ENCODE assay signal across 8 mouse cellular contexts in genomic region chr5:28859604-28860371, GRCm38 (mm10).
DNase-seq lines count a peak whose midpoint lies in the region; ATAC-seq lines count a peak whose summit lies in the region.

No protein-coding gene starts in this region.

- H3K27me3 ChIP-seq in embryonic facial prominence, embryonic 11.5 days (ENCODE audit: control insufficient read depth, insufficient read depth, low read length), result no peaks in the 10 kb centered on the region
- H3K27me3 ChIP-seq in midbrain, embryonic 13.5 days, result no peaks in the 10 kb centered on the region
- H3K27me3 ChIP-seq in kidney, embryonic 14.5 days (ENCODE audit: control insufficient read depth, insufficient read depth, low read length), result no peaks in the 10 kb centered on the region
- H3K27me3 ChIP-seq in liver, embryonic 12.5 days (replicated peaks), result no peaks in the 10 kb centered on the region

- no peak overlapping the region for H3K9ac ChIP-seq in embryonic facial prominence, embryonic 11.5 days (replicated peaks; ENCODE audit: low read length)
- H3K9ac ChIP-seq in midbrain, embryonic 13.5 days (replicated peaks), result no peak overlapping the region
- H3K9ac ChIP-seq in kidney, embryonic 14.5 days (ENCODE audit: low read depth, low read length), result no peak overlapping the region
- H3K9ac ChIP-seq in liver, embryonic 12.5 days, result no peak overlapping the region

- no peak overlapping the region for H3K27ac ChIP-seq in embryonic facial prominence, embryonic 11.5 days (replicated peaks; ENCODE audit: low read depth, low read length)
- H3K27ac ChIP-seq in midbrain, embryonic 13.5 days, result peak overlapping the region; percentile 67
- H3K27ac ChIP-seq in kidney, embryonic 14.5 days (ENCODE audit: low read depth, low read length), result no peak overlapping the region
- H3K27ac ChIP-seq in liver, embryonic 12.5 days, result no peak overlapping the region

- peak; percentile 11 for DNase-seq in MN1 (ENCODE audit: low spot score)
- DNase-seq in embryonic facial prominence, embryonic 11.5 days (ENCODE audit: low spot score), result peak; percentile 9
- peak; percentile 53 to 76 for DNase-seq in layer of hippocampus, adult 18-20 months (ENCODE audit: low spot score in 2 of 2)
- DNase-seq in lung, postnatal 4 days, result no peak
- DNase-seq in gastrocnemius, postnatal 10 days, result no peak

- H3K4me1 ChIP-seq in embryonic facial prominence, embryonic 11.5 days (ENCODE audit: control insufficient read depth, insufficient read depth, low read length), result no peaks in the 10 kb centered on the region
- peaks cover 15% of the 10 kb centered on the region for H3K4me1 ChIP-seq in midbrain, embryonic 13.5 days (replicated peaks)
- no peaks in the 10 kb centered on the region for H3K4me1 ChIP-seq in kidney, embryonic 14.5 days (ENCODE audit: control insufficient read depth, insufficient read depth, low read length)
- H3K4me1 ChIP-seq in liver, embryonic 12.5 days, result no peaks in the 10 kb centered on the region

- 79% methylated on average over 9 of the region's 9 CpGs for WGBS in embryonic facial prominence, embryonic 11.5 days
- 42% methylated on average over 9 of the region's 9 CpGs for WGBS in midbrain, embryonic 13.5 days
- WGBS in kidney, embryonic 14.5 days, result 82% methylated on average over 9 of the region's 9 CpGs
- 65% methylated on average over 9 of the region's 9 CpGs for WGBS in liver, embryonic 12.5 days (ENCODE audit: insufficient replicate concordance)

- no peak overlapping the region for H3K4me3 ChIP-seq in embryonic facial prominence, embryonic 11.5 days (ENCODE audit: low read depth, low read length)
- no peak overlapping the region for H3K4me3 ChIP-seq in midbrain, embryonic 13.5 days (replicated peaks)
- no peak overlapping the region for H3K4me3 ChIP-seq in kidney, embryonic 14.5 days (ENCODE audit: low read length)
- H3K4me3 ChIP-seq in liver, embryonic 12.5 days, result no peak overlapping the region

- no peak overlapping the region for H3K4me2 ChIP-seq in embryonic facial prominence, embryonic 11.5 days (ENCODE audit: low read depth, low read length)
- H3K4me2 ChIP-seq in midbrain, embryonic 13.5 days (replicated peaks), result no peak overlapping the region
- no peak overlapping the region for H3K4me2 ChIP-seq in kidney, embryonic 14.5 days (replicated peaks; ENCODE audit: low read depth, low read length)
- no peak overlapping the region for H3K4me2 ChIP-seq in liver, embryonic 12.5 days

- H3K36me3 ChIP-seq in embryonic facial prominence, embryonic 11.5 days (replicated peaks; ENCODE audit: control insufficient read depth, insufficient read depth, low read depth, low read length), result no peaks in the 10 kb centered on the region
- H3K36me3 ChIP-seq in midbrain, embryonic 13.5 days, result no peaks in the 10 kb centered on the region
- H3K36me3 ChIP-seq in kidney, embryonic 14.5 days (ENCODE audit: control insufficient read depth, insufficient read depth, low read length), result no peaks in the 10 kb centered on the region
- H3K36me3 ChIP-seq in liver, embryonic 12.5 days, result no peaks in the 10 kb centered on the region

- no peaks in the 10 kb centered on the region for H3K9me3 ChIP-seq in embryonic facial prominence, embryonic 11.5 days (replicated peaks; ENCODE audit: control insufficient read depth, low read length)
- no peaks in the 10 kb centered on the region for H3K9me3 ChIP-seq in midbrain, embryonic 13.5 days
- no peaks in the 10 kb centered on the region for H3K9me3 ChIP-seq in kidney, embryonic 14.5 days (ENCODE audit: control insufficient read depth, low read length)
- no peaks in the 10 kb centered on the region for H3K9me3 ChIP-seq in liver, embryonic 12.5 days (replicated peaks)

- 0 out of 2 replicates have a peak, but pooled peaks have one; percentile 14 for ATAC-seq in embryonic facial prominence, embryonic 11.5 days (replicated peaks; ENCODE audit: insufficient number of reproducible peaks, low FRiP score, low TSS enrichment, low read depth)
- peak; percentile 93 for ATAC-seq in midbrain, embryonic 13.5 days
- no peak for ATAC-seq in kidney, embryonic 14.5 days (ENCODE audit: low FRiP score, low TSS enrichment)
- no peak for ATAC-seq in liver, embryonic 12.5 days

Comparison
In these comparisons a context has a peak if more than half of its experiments do, and no peak if none do; other contexts are left out.
1. DNase-seq: peak in MN1 (single experiment), embryonic facial prominence, embryonic 11.5 days (single experiment) and layer of hippocampus, adult 18-20 months (2 of 2); none in lung, postnatal 4 days (0 of 2) and gastrocnemius, postnatal 10 days (single experiment).
2. ATAC-seq: peak in embryonic facial prominence, embryonic 11.5 days (single experiment) and midbrain, embryonic 13.5 days (single experiment); none in kidney, embryonic 14.5 days (single experiment) and liver, embryonic 12.5 days (single experiment).